Mouse (Mus musculus): ENCODE data around the gene Crb1. TPM values are rescaled to one million over a fixed set of nuclear protein-coding genes. Genes with fewer than 3 reads are reported as not detected.

The Crb1 gene
- polyA plus RNA-seq, 2 experiments = not detected

DNA sequence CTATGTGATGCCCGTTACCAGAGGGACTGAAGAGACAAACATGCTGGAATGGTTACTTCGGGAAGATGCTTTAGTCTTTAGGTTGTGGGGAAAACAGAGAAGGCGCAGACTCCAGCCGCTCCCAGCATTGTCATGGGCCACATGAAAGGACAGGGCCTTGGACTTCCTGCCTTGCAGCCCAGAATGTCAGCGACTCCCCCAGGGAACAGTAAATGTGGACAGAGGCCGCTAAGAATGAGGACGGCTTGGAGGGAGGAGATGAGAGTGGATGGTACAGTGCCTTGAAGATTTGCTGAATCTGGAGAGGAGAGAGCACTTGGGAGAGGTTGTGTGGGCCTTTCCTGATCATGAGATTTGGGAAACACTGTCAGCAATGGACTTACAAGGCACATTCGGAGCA is 161.6 kb downstream of the Crb1 start:
- Histone ChIP-seq H3K9ac (replicated peaks) (no peak overlapping the region), H3K4me2 (ENCODE audit: low read depth) (no peak overlapping the region), H3K9me3 (ENCODE audit: control insufficient read depth, low read length) (no peaks in the 10 kb centered on the region), H3K27ac (no peak overlapping the region), H3K27me3 (ENCODE audit: control insufficient read depth, insufficient read depth, low read length) (no peaks in the 10 kb centered on the region), H3K36me3 (replicated peaks; ENCODE audit: control insufficient read depth, insufficient read depth, low read depth) (no peaks in the 10 kb centered on the region), H3K4me1 (replicated peaks; ENCODE audit: control insufficient read depth in 2 of 2, insufficient read depth in 2 of 2, low read length in 1 of 2) (no peaks in the 10 kb centered on the region; a peak in 1 of 4 replicates), H3K4me3 (ENCODE audit: insufficient read depth in 1 of 2, low read depth in 2 of 2, low read length in 2 of 2) (no peak overlapping the region)
- 53% methylated on average over 8 of the region's 8 CpGs for WGBS (ENCODE audit: insufficient replicate concordance)
- TF ChIP-seq EP300 (IDR thresholded peaks at IDR 0.05; ENCODE audit: low read depth) (no peak), CTCF (IDR thresholded peaks at IDR 0.05; ENCODE audit: low read depth) (no peak)
- ATAC-seq (ENCODE audit: insufficient read depth) (no peak), DNase-seq (ENCODE audit: low read depth in 3 of 3, low spot score in 3 of 3) (no peak)

DNA sequence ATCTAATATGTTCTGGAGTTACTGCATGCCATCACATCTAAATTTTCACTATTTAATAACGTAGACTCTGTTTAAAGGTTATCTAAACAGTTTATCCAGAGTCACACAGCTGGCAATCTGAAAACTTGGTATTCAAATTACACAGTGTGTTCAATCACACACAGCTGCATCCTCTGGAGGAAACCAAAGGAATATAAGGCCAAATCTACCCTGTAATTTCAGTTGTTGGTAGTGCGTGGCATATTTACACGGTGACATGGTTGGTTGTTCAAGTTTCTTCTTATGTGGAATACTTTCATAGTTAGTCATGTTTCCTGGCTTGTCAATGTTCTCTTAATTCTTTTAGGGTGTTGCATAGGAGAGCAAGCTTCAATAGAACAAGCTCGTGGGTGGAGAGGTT is 166.4 kb downstream of the Crb1 start:
- H3K4me2 ChIP-seq (ENCODE audit: low read depth) = no peak overlapping the region
- H3K4me3 ChIP-seq (ENCODE audit: insufficient read depth in 1 of 2, low read depth in 2 of 2, low read length in 2 of 2) = no peak overlapping the region
- ATAC-seq (ENCODE audit: insufficient read depth) = no peak
- H3K9ac ChIP-seq (replicated peaks) = no peak overlapping the region
- no peaks in the 10 kb centered on the region for H3K27me3 ChIP-seq (ENCODE audit: control insufficient read depth, insufficient read depth, low read length)
- no peak overlapping the region for H3K27ac ChIP-seq
- no peaks in the 10 kb centered on the region for H3K36me3 ChIP-seq (replicated peaks; ENCODE audit: control insufficient read depth, insufficient read depth, low read depth)
- no peak for TF ChIP-seq EP300 (IDR thresholded peaks at IDR 0.05; ENCODE audit: low read depth)
- TF ChIP-seq CTCF (IDR thresholded peaks at IDR 0.05; ENCODE audit: low read depth) = no peak
- 55% methylated on average over 4 of the region's 4 CpGs for WGBS (ENCODE audit: insufficient replicate concordance)
- DNase-seq (ENCODE audit: low read depth in 3 of 3, low spot score in 3 of 3) = no peak
- no peaks in the 10 kb centered on the region for H3K9me3 ChIP-seq (ENCODE audit: control insufficient read depth, low read length)
- H3K4me1 ChIP-seq (replicated peaks; ENCODE audit: control insufficient read depth in 2 of 2, insufficient read depth in 2 of 2, low read length in 1 of 2) = no peaks in the 10 kb centered on the region

DNA sequence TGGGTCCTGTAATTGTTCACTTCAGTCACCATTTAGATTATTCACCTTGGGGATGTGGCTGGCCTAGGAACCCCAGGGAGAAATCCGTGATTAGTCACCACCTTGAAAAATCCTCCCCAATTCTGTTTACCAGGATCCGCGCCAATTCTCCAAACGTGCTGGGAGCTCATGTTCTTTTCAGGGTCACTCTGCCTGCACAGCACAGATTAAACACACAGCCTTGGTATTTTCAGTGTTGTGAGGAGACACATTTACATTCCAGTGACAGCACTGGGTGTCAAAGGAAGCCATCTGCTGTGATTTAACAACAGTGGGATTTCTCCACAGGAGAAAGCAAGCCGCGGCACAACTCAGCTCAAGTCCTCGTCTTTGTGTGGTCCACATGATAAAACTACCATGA is 167.1 kb downstream of the Crb1 start:
- no peaks in the 10 kb centered on the region for H3K4me1 ChIP-seq (replicated peaks; ENCODE audit: control insufficient read depth in 2 of 2, insufficient read depth in 2 of 2, low read length in 1 of 2)
- H3K4me2 ChIP-seq (ENCODE audit: low read depth) = no peak overlapping the region
- no peaks in the 10 kb centered on the region for H3K9me3 ChIP-seq (ENCODE audit: control insufficient read depth, low read length)
- WGBS (ENCODE audit: insufficient replicate concordance) = 58% methylated on average over 7 of the region's 7 CpGs
- ATAC-seq (ENCODE audit: insufficient read depth) (no peak), DNase-seq (ENCODE audit: low read depth in 3 of 3, low spot score in 3 of 3) (no peak)
- no peak overlapping the region for H3K9ac ChIP-seq (replicated peaks)
- no peaks in the 10 kb centered on the region for H3K27me3 ChIP-seq (ENCODE audit: control insufficient read depth, insufficient read depth, low read length)
- TF ChIP-seq EP300 (IDR thresholded peaks at IDR 0.05; ENCODE audit: low read depth) (no peak), CTCF (IDR thresholded peaks at IDR 0.05; ENCODE audit: low read depth) (no peak)
- no peak overlapping the region for H3K27ac ChIP-seq
- H3K4me3 ChIP-seq (ENCODE audit: insufficient read depth in 1 of 2, low read depth in 2 of 2, low read length in 2 of 2) = no peak overlapping the region
- H3K36me3 ChIP-seq (replicated peaks; ENCODE audit: control insufficient read depth, insufficient read depth, low read depth) = no peaks in the 10 kb centered on the region

DNA sequence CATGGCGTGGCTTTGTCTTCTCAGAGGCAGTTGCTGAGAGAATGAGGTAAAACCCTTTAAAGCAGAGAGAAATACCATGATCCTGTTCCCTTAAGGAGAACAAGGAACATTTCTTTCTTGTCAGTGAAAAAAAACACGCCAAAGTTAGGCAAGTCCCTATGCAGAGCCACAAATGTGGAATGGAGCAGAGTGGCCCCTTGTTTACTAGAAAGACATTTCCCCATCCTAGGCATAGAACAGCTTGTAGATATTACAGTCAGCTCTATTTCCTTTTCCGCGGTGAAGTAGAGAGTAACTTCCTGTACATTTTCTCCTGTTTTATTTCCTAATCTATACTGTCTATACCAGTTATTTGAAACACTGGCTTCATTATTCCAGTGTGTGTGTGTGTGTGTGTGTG is 170.6 kb downstream of the Crb1 start:
- WGBS (ENCODE audit: insufficient replicate concordance) = 34% methylated on average over 4 of the region's 4 CpGs

DNA sequence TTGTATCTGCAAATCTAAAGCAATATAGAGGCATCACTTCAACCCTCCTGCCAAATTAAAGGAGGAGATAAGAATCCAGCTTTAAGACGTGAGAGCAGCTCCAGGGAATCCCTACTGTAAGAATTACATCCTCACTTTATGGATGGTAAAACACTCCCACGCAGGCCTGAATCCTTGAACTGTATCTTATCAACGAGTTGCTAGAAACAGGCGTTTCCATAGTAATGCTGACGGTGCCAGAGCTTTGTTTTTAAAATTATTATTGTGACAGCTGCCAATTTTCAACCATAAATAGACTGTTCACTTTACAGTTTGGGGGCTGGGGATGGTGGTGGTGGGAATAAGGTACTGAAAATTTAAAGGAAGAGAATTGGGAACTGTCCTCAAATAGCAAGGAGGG is 173.9 kb downstream of the Crb1 start:
- no peaks in the 10 kb centered on the region for H3K27me3 ChIP-seq (ENCODE audit: control insufficient read depth, insufficient read depth, low read length)
- no peak overlapping the region for H3K4me2 ChIP-seq (ENCODE audit: low read depth)
- no peak for TF ChIP-seq CTCF (IDR thresholded peaks at IDR 0.05; ENCODE audit: low read depth)
- no peak for TF ChIP-seq EP300 (IDR thresholded peaks at IDR 0.05; ENCODE audit: low read depth)
- H3K4me3 ChIP-seq (ENCODE audit: insufficient read depth in 1 of 2, low read depth in 2 of 2, low read length in 2 of 2) = no peak overlapping the region
- H3K4me1 ChIP-seq (replicated peaks; ENCODE audit: control insufficient read depth in 2 of 2, insufficient read depth in 2 of 2, low read length in 1 of 2) = no peaks in the 10 kb centered on the region
- WGBS (ENCODE audit: insufficient replicate concordance) = 48% methylated on average over 5 of the region's 5 CpGs
- no peaks in the 10 kb centered on the region for H3K36me3 ChIP-seq (replicated peaks; ENCODE audit: control insufficient read depth, insufficient read depth, low read depth)
- H3K9me3 ChIP-seq (ENCODE audit: control insufficient read depth, low read length) = no peaks in the 10 kb centered on the region
- ATAC-seq (ENCODE audit: insufficient read depth) (no peak), DNase-seq (ENCODE audit: low read depth in 3 of 3, low spot score in 3 of 3) (no peak)
- no peak overlapping the region for H3K27ac ChIP-seq
- no peak overlapping the region for H3K9ac ChIP-seq (replicated peaks)

More for the DNA sequence above, 170.6 kb downstream of the Crb1 start:
- Histone ChIP-seq H3K27me3 (ENCODE audit: control insufficient read depth, insufficient read depth, low read length) (no peaks in the 10 kb centered on the region), H3K4me1 (replicated peaks; ENCODE audit: control insufficient read depth in 2 of 2, insufficient read depth in 2 of 2, low read length in 1 of 2) (no peaks in the 10 kb centered on the region), H3K9me3 (ENCODE audit: control insufficient read depth, low read length) (no peaks in the 10 kb centered on the region), H3K9ac (replicated peaks) (no peak overlapping the region), H3K36me3 (replicated peaks; ENCODE audit: control insufficient read depth, insufficient read depth, low read depth) (no peaks in the 10 kb centered on the region), H3K4me2 (ENCODE audit: low read depth) (no peak overlapping the region), H3K4me3 (ENCODE audit: insufficient read depth in 1 of 2, low read depth in 2 of 2, low read length in 2 of 2) (no peak overlapping the region), H3K27ac (no peak overlapping the region)
- TF ChIP-seq CTCF (IDR thresholded peaks at IDR 0.05; ENCODE audit: low read depth) = no peak
- no peak for TF ChIP-seq EP300 (IDR thresholded peaks at IDR 0.05; ENCODE audit: low read depth)
- ATAC-seq (ENCODE audit: insufficient read depth) = no peak
- no peak for DNase-seq (ENCODE audit: low read depth in 3 of 3, low spot score in 3 of 3)

All from liver, embryonic 14.5 days (tissue).